Mouse (Mus musculus) spleen, adult 12 weeks (tissue): ENCODE results near the gene Olfml1.

ENCODE experiments used
- DNase-seq: peaks from one replicate; pipeline ENCODE4 v3.0.0; 2022; ENCODE audit warnings: low spot score

Gene Olfml1

DNA sequence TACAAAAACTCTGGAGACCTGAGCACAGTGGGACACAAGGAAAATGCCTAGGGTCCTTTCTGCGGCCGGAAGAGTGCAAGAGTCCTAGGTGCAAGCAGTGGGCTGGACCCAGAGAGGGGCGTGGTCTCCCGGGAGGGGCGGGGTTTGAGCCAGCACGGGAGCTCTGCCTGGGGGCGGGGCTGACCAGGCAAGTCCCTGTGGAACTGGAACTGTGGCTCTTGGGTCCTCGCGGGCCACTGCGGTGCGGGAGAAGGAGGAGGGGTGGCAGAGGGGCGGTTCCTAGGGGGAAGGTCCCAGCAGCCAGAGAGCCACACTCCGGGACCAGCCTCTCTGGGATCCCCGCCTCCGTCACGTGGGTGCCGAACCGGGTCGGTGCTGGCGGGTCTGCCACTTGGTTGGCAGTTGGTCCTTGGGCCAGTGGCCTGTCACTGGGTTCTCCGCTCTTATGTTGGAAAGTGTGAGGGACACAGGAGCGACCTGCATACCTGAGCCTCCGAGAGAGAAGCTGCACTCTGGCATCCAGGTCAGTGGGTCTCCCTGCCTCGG lies 27.7 kb downstream of the Olfml1 start, which contains the start of gene Ppfibp2:
Gene Ppfibp2, plus strand, starts transcription at position 351 of the 546 bp plus-strand sequence.
- peak; percentile 74 for DNase-seq

- DNase-seq, result no peak
These were observed 28.2 kb downstream of the Olfml1 start for GRCm38 (mm10) chr7:107595426-107595825.

- no peak for DNase-seq
These were observed 29.5 kb downstream of the Olfml1 start for GRCm38 (mm10) chr7:107596753-107597152.

DNA sequence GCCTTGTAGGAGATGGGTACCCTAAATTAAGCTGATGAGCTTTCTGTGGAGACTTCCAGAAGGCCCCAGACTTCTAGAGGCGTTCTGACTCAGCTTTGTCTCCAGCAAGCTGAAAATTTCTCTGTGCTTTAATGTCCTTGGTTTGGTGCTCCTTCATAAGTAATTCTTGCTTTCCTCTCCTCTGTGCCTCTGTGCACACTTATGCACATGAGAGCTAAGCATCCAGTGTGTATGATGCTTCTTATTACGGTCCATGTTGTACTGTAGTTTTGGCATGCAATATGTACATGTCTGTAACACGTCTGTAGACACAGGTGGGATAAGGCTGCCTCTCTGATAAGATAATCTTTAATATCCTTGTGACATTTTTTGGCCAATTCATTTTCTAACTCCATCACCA lies 30.7 kb downstream of the Olfml1 start:
- no peak for DNase-seq

- DNase-seq, result no peak
These were observed 33.4 kb downstream of the Olfml1 start for GRCm38 (mm10) chr7:107600651-107601050.

DNA sequence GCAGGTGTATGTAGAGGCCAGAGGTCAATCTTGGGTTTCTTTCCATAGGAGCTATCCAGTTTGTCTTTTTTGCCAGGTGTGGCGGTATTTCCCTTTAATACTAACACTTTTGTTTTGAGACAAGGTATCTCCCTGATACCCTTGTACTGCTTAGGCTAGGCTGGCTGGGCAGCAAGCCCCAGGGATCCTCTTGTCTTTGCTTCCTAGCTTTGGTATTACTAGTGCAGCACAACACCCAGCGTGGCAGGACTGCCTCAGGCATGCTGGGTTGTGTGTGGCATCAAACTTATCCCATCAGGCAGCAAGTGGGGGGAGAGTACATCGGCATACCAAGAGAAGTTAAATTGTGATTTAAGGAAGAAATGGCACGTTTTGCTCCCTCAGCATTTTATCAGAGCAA lies 35.3 kb downstream of the Olfml1 start:
- no peak for DNase-seq

DNA sequence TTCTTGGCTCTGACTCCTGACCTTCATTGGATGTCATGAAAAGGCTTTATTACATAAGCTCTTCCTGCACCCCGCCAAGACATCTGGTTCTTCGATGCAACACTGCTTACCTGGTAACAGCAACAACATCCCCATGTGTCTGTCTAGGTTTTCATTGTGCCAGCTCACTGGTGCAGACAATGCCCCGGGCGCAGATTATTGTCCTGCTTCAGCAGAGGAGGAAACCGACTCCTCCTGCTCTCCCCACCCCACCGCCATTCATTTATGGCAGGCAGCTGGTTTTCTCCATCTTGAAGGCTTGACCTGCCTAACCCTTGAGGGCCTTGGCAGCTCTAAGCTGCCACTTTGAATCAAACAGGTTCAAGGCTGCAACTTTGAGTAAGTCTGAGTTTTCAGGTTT lies 35.7 kb downstream of the Olfml1 start:
- DNase-seq, result no peak

GRCm38 (mm10) chr7:107607766-107608165 lies 40.5 kb downstream of the Olfml1 start:
- DNase-seq, result no peak

- DNase-seq, result no peak
These were observed 42.5 kb downstream of the Olfml1 start for GRCm38 (mm10) chr7:107609622-107610255.

GRCm38 (mm10) chr7:107610880-107611279 lies 43.6 kb downstream of the Olfml1 start:
- no peak for DNase-seq

GRCm38 (mm10) chr7:107618028-107618992 lies 51.1 kb downstream of the Olfml1 start:
- DNase-seq, result no peak

DNA sequence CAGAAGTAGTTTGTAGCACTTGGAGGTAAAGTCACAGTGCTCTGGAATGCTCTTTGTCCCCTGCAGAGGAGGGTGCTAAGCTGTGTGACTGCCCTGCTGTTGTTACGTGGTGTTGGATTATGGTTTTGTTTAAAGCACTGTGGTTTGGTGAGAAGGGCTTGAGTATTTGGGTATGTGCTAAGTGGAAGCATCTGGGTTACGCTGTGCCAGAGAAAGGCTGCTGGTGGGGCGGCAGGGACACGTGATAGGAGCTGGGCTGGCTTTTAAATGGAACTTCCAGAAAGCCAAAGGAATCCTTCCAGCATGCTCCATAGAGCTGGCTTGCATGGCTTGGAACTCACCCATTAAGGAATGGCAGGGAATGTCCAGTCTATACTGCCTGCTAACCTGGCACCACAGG lies 52.0 kb downstream of the Olfml1 start:
- no peak for DNase-seq

DNA sequence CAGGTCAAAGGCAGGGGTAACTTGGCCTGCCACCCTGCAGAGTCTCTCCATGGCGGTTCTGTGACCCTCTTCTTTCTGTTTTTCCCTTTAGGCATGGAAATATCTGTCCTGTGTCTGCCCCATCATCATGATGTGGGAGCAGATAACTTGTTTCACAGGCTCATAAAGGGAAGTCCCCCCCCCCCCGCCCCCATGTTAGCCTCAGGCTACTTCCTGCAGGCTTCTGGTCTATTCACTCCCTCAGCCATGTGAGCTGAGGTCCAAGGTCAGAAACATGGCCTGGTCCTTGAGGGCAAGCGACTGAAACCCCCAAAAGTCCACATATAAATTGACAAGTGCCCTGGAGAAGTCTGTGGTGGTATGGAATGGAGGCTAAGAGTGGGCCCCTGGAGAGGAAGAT lies 52.9 kb downstream of the Olfml1 start:
- no peak for DNase-seq

GRCm38 (mm10) chr7:107624432-107624831 lies 57.2 kb downstream of the Olfml1 start:
- DNase-seq, result no peak

- no peak for DNase-seq
These were observed 57.8 kb downstream of the Olfml1 start, which contains the start of gene 5330417H12Rik for GRCm38 (mm10) chr7:107625061-107625460. TSS of gene 5330417H12Rik (minus strand) at chr7:107625161.

GRCm38 (mm10) chr7:107625781-107626180 lies 58.5 kb downstream of the Olfml1 start:
- no peak for DNase-seq

- no peak for DNase-seq
These were observed 61.1 kb downstream of the Olfml1 start for GRCm38 (mm10) chr7:107628383-107628782.

DNA sequence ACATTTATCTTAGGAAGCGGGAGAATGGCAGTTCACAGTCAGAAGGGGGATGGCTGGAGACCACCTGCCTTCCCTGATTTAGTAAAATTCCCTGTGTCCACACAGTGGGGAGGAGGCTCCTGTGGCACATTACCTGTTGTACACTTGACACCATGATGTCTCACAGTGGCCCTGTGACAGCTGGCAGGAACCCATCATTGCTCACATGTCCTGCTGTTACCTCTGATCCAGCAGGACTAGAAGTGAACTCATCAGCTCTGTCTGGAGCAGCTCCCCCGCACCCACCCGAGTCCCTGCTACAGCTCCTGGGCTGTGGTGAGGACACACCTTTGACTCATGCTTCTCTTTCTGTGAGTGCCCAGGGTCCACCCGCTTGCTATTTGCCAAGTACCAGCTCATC lies 66.0 kb downstream of the Olfml1 start:
- no peak for DNase-seq

DNA sequence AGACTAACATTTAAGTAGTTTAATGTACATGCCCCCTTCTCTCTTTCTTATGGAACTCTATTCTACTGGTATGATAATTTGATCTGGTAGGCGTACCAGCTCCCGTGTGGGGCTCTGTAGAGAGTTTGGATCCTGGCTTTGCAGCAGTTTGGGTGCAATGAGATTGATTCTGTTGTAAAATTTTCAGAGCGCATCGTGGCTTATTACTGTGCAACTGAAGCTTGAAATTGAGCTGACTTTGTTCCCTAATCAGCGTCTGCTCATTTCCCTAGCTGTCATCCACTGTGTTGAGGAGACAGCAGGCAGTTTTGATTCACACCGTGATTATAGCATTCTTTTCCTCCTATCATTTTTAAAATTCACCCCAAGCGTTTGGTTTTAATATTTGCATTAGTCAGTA lies 70.2 kb downstream of the Olfml1 start:
- DNase-seq, result no peak

DNA sequence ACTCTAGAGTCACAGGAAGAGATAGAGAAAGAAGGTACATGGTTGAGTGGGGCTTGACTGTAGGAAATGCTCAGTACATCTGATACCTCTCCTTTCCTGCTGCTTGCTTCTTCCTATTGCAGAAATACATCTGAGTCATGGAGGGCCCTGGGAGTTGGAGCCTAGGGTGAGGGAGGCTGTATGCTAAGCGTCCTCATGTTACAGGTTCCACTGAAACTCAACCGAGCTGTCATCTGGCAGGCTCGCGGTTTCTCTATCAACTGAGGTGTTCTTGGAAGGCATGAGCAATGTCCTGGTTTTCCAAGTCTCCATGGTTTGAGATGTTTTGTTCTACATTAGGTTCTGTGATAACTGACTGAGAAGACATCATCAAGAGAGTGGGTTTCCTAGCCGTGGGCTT lies 70.8 kb downstream of the Olfml1 start:
- DNase-seq, result no peak
